Mouse (Mus musculus) heart, embryonic 14.5 days (tissue): ENCODE results near the gene A830018L16Rik. TPM values are rescaled to one million over a fixed set of nuclear protein-coding genes. Genes with fewer than 3 reads are reported as not detected.

Experiments used
- ATAC-seq: fragments of 200-750 bp; cut with Nextera tagmentation; 2 replicates; pipeline ENCODE4 v1.8.0; 2017; ENCODE audit warnings: low read depth, moderate TSS enrichment; ENCODE audit not compliant: insufficient number of reproducible peaks, insufficient read depth, low FRiP score
- H3K27ac ChIP-seq, 2 experiments: fragments of 200-500 bp in 1 of 2; fragments of 300-500 bp in 1 of 2; sonication (generic) in 1 of 2; replicated peaks in 1 of 2; 2 replicates each; pipeline ENCODE4 v1.5.1; 2012 to 2014; ENCODE audit warnings: low read depth in 2 of 2, low read length in 2 of 2, control low read depth in 1 of 2, mild to moderate bottlenecking in 1 of 2, mixed read lengths in 1 of 2; ENCODE audit not compliant: control insufficient read depth in 1 of 2, insufficient read depth in 1 of 2
- H3K27me3 ChIP-seq: fragments of 300-500 bp; sonication (generic); 2 replicates; pipeline ENCODE4 v1.6.1; 2014; ENCODE audit warnings: mild to moderate bottlenecking, low read length, control low read depth; ENCODE audit not compliant: control insufficient read depth, insufficient read depth
- H3K36me3 ChIP-seq: fragments of 300-500 bp; sonication (generic); 2 replicates; pipeline ENCODE4 v1.6.1; 2014; ENCODE audit warnings: mild to moderate bottlenecking, control low read depth, low read length, mixed read lengths; ENCODE audit not compliant: control insufficient read depth, insufficient read depth
- H3K4me1 ChIP-seq, 2 experiments: fragments of 200-500 bp in 1 of 2; fragments of 300-500 bp in 1 of 2; sonication (generic) in 1 of 2; 2 replicates each; pipeline ENCODE4 v1.6.1; 2012 to 2014; ENCODE audit warnings: low read length in 2 of 2, control low read depth in 1 of 2, mixed read lengths in 1 of 2; ENCODE audit not compliant: control insufficient read depth in 2 of 2, insufficient read depth in 2 of 2
- H3K4me2 ChIP-seq: fragments of 300-500 bp; sonication (generic); 2 replicates; pipeline ENCODE4 v1.6.1; 2014; ENCODE audit warnings: mild to moderate bottlenecking, low read length
- H3K4me3 ChIP-seq, 2 experiments: fragments of 200-500 bp in 1 of 2; fragments of 300-500 bp in 1 of 2; sonication (generic) in 1 of 2; 2 replicates each; pipeline ENCODE4 v1.5.1; 2012 to 2014; ENCODE audit warnings: low read length in 2 of 2, mild to moderate bottlenecking in 2 of 2, control low read depth in 1 of 2, low read depth in 1 of 2, moderate library complexity in 1 of 2; ENCODE audit not compliant: control insufficient read depth in 1 of 2, insufficient read depth in 1 of 2
- H3K9ac ChIP-seq: fragments of 300-500 bp; sonication (generic); 2 replicates; pipeline ENCODE4 v1.6.1; 2014; ENCODE audit warnings: mild to moderate bottlenecking, low read length
- H3K9me3 ChIP-seq: fragments of 300-500 bp; sonication (generic); 2 replicates; pipeline ENCODE4 v1.6.1; 2016; ENCODE audit warnings: low read length, control low read depth; ENCODE audit not compliant: control insufficient read depth
- WGBS: fragments of 180-500 bp; shearing (Covaris S2); extraction: QIAGEN DNeasy Blood & Tissue Kit; methylation state at CpG from one replicate; pipeline ENCODE4 v1.1.7; 2014; 5-methylcytosine and 5-hydroxymethylcytosine counted together
- polyA plus RNA-seq: library from polyadenylated mRNA; unstranded; fragments of >200 nt; fragmentation: Nextera tagmentation; extraction: Ambion mirVana; gene quantifications from 2 replicates; pipeline ENCODE4 v1.2.1, GENCODE M21; 2014

The A830018L16Rik gene
- polyA plus RNA-seq, 1 experiment from 2014 or later, result 0.63 TPM

- H3K9ac ChIP-seq, result no peak overlapping the region
- H3K4me3 ChIP-seq, result no peak overlapping the region
- peaks cover 10% of the 10 kb centered on the region; the same call in 1 of the 2 replicates for H3K9me3 ChIP-seq
- H3K4me1 ChIP-seq, result no peaks in the 10 kb centered on the region
- no peak overlapping the region for H3K27ac ChIP-seq
- no peak overlapping the region for H3K4me2 ChIP-seq
- no peaks in the 10 kb centered on the region for H3K27me3 ChIP-seq
- no peaks in the 10 kb centered on the region for H3K36me3 ChIP-seq
- ATAC-seq, result no peak
Measured at GRCm38 (mm10) chr1:11915873-11916272, 502.0 kb downstream of the A830018L16Rik start.

- H3K27me3 ChIP-seq, result no peaks in the 10 kb centered on the region
- 36% methylated on average over 9 of the region's 9 CpGs for WGBS
- no peaks in the 10 kb centered on the region for H3K36me3 ChIP-seq
- no peak overlapping the region for H3K4me2 ChIP-seq
- peaks cover 0 to 3% of the 10 kb centered on the region in 2 experiments; a peak in 1 of 4 replicates for H3K4me1 ChIP-seq
- no peak overlapping the region for H3K4me3 ChIP-seq
- no peak overlapping the region for H3K9ac ChIP-seq
- no peak overlapping the region for H3K27ac ChIP-seq
- no peak for ATAC-seq
- H3K9me3 ChIP-seq, result no peaks in the 10 kb centered on the region
Measured at GRCm38 (mm10) chr1:11936984-11937383, 523.1 kb downstream of the A830018L16Rik start.

- 77% methylated on average over 2 of the region's 2 CpGs for WGBS
- H3K4me1 ChIP-seq, result no peaks in the 10 kb centered on the region
- H3K4me2 ChIP-seq, result no peak overlapping the region
- no peaks in the 10 kb centered on the region for H3K27me3 ChIP-seq
- no peak overlapping the region for H3K4me3 ChIP-seq
- no peak for ATAC-seq
- no peak overlapping the region for H3K27ac ChIP-seq
- no peaks in the 10 kb centered on the region for H3K36me3 ChIP-seq
- H3K9ac ChIP-seq, result no peak overlapping the region
- H3K9me3 ChIP-seq, result no peaks in the 10 kb centered on the region
Measured at GRCm38 (mm10) chr1:11959421-11960206, 545.7 kb downstream of the A830018L16Rik start.

GRCm38 (mm10) chr1:11982590-11983136, 568.8 kb downstream of the A830018L16Rik start:
- ATAC-seq, result no peak
- 0 out of 4 replicates have a peak, but pooled peaks cover 0 to 11% of the 10 kb centered on the region in 2 experiments for H3K4me1 ChIP-seq
- H3K4me2 ChIP-seq, result no peak overlapping the region
- H3K27ac ChIP-seq, result no peak overlapping the region
- no peak overlapping the region for H3K4me3 ChIP-seq
- no peaks in the 10 kb centered on the region for H3K36me3 ChIP-seq
- WGBS, result 40% methylated on average over 4 of the region's 4 CpGs
- no peaks in the 10 kb centered on the region for H3K27me3 ChIP-seq
- no peaks in the 10 kb centered on the region for H3K9me3 ChIP-seq
- no peak overlapping the region for H3K9ac ChIP-seq

- 72% methylated on average over 3 of the region's 3 CpGs for WGBS
- ATAC-seq, result no peak
- no peak overlapping the region for H3K9ac ChIP-seq
- H3K9me3 ChIP-seq, result no peaks in the 10 kb centered on the region
- H3K4me2 ChIP-seq, result no peak overlapping the region
- no peaks in the 10 kb centered on the region for H3K27me3 ChIP-seq
- H3K27ac ChIP-seq, result no peak overlapping the region
- no peaks in the 10 kb centered on the region for H3K4me1 ChIP-seq
- no peaks in the 10 kb centered on the region for H3K36me3 ChIP-seq
- H3K4me3 ChIP-seq, result no peak overlapping the region
Measured at GRCm38 (mm10) chr1:11990011-11990410, 576.1 kb downstream of the A830018L16Rik start.

GRCm38 (mm10) chr1:11996297-11996878, 582.5 kb downstream of the A830018L16Rik start:
- Histone ChIP-seq H3K4me1 (peaks cover 0 to 5% of the 10 kb centered on the region in 2 experiments; a peak in 2 of 4 replicates), H3K36me3 (no peaks in the 10 kb centered on the region), H3K27ac (no peak overlapping the region), H3K9ac (no peak overlapping the region), H3K4me2 (no peak overlapping the region), H3K4me3 (no peak overlapping the region), H3K27me3 (no peaks in the 10 kb centered on the region), H3K9me3 (no peaks in the 10 kb centered on the region)
- no peak for ATAC-seq
- 73% methylated on average over 2 of the region's 2 CpGs for WGBS

- 63% methylated on average over 2 of the region's 2 CpGs for WGBS
- Histone ChIP-seq H3K4me1 (peaks cover 0 to 5% of the 10 kb centered on the region in 2 experiments; a peak in 2 of 4 replicates), H3K36me3 (no peaks in the 10 kb centered on the region), H3K9me3 (no peaks in the 10 kb centered on the region), H3K27me3 (no peaks in the 10 kb centered on the region), H3K9ac (no peak overlapping the region), H3K4me3 (no peak overlapping the region), H3K4me2 (no peak overlapping the region), H3K27ac (no peak overlapping the region)
- no peak for ATAC-seq
Measured at GRCm38 (mm10) chr1:11997574-11997973, 583.7 kb downstream of the A830018L16Rik start.
